Comparison of ENCODE assay signal across 11 mouse cellular contexts in genomic region chr19:54175766-54176165, GRCm38 (mm10).
A peak's percentile ranks its signal among the peaks of the same experiment; 100 is the strongest.
DNase-seq lines count a peak whose midpoint lies in the region; ATAC-seq and TF ChIP-seq lines count a peak whose summit lies in the region.
"Had no signal": no experiment of that assay in that cellular context is flagged by ENCODE, and none has a peak within 500 bp of the region (broad histone marks: within the 10 kb centered on the region; RNA-seq: fewer than 3 reads in every experiment).

No protein-coding gene starts in this region.

- peaks cover 11% of the 10 kb centered on the region for H3K4me1 ChIP-seq in hindbrain, embryonic 10.5 days (replicated peaks)
- 0 out of 2 replicates have a peak, but pooled peaks cover 5% of the 10 kb centered on the region for H3K4me1 ChIP-seq in hindbrain, embryonic 13.5 days (replicated peaks)
- H3K4me1 ChIP-seq in stomach, postnatal 0 days (replicated peaks; ENCODE audit: control insufficient read depth, insufficient read depth): no peaks in the 10 kb centered on the region

- no peak overlapping the region for H3K27ac ChIP-seq in hindbrain, embryonic 10.5 days
- no peak overlapping the region for H3K27ac ChIP-seq in hindbrain, embryonic 13.5 days
- H3K27ac ChIP-seq in stomach, postnatal 0 days (replicated peaks): no peak overlapping the region
- H3K27ac ChIP-seq: hindbrain, embryonic 15.5 days had no signal

- H3K9me3 ChIP-seq in hindbrain, embryonic 10.5 days: no peaks in the 10 kb centered on the region
- no peaks in the 10 kb centered on the region for H3K9me3 ChIP-seq in hindbrain, embryonic 13.5 days
- H3K9me3 ChIP-seq in stomach, postnatal 0 days (ENCODE audit: control insufficient read depth, low read length): no peaks in the 10 kb centered on the region
- H3K9me3 ChIP-seq: hindbrain, embryonic 15.5 days had no signal

- TF ChIP-seq EP300 in stomach, postnatal 0 days (optimal IDR thresholded peaks at IDR 0.05): no peak

- H3K36me3 ChIP-seq in hindbrain, embryonic 10.5 days: no peaks in the 10 kb centered on the region
- H3K36me3 ChIP-seq in hindbrain, embryonic 13.5 days: no peaks in the 10 kb centered on the region
- H3K36me3 ChIP-seq in stomach, postnatal 0 days (ENCODE audit: control insufficient read depth, insufficient read depth, low read length): no peaks in the 10 kb centered on the region
- H3K36me3 ChIP-seq: hindbrain, embryonic 15.5 days had no signal

- no peak overlapping the region for H3K4me3 ChIP-seq in hindbrain, embryonic 10.5 days
- no peak overlapping the region for H3K4me3 ChIP-seq in hindbrain, embryonic 13.5 days
- no peak overlapping the region for H3K4me3 ChIP-seq in stomach, postnatal 0 days (ENCODE audit: low read depth, low read length)
- H3K4me3 ChIP-seq: hindbrain, embryonic 15.5 days had no signal

- no peak for TF ChIP-seq CTCF in stomach, postnatal 0 days (IDR thresholded peaks at IDR 0.05; ENCODE audit: low read depth)

- peak; percentile 25 for DNase-seq in hindbrain, embryonic 10.5 days (ENCODE audit: low spot score)
- DNase-seq in thymus, postnatal 14 days: peak; percentile 5
- DNase-seq in thymus, adult 18-20 months: no peak
- DNase-seq in embryo, embryonic 10.5 days (ENCODE audit: low spot score): peak; percentile 66
- peak; percentile 52 for DNase-seq in stomach, postnatal 0 days (ENCODE audit: low spot score)
- DNase-seq in frontal cortex, postnatal 25 days (ENCODE audit: low spot score in 2 of 2): no peak
- DNase-seq in frontal cortex, postnatal 14 days (ENCODE audit: low spot score in 2 of 2): no peak
- DNase-seq: cerebellum, postnatal 25 days had no signal

- no peak for ATAC-seq in hindbrain, embryonic 13.5 days (ENCODE audit: low FRiP score)
- ATAC-seq in stomach, postnatal 0 days (ENCODE audit: low FRiP score, low TSS enrichment): no peak
- ATAC-seq: Patski had no signal

- H3K4me2 ChIP-seq in hindbrain, embryonic 13.5 days: no peak overlapping the region
- no peak overlapping the region for H3K4me2 ChIP-seq in stomach, postnatal 0 days (replicated peaks; ENCODE audit: low read depth)
- H3K4me2 ChIP-seq: hindbrain, embryonic 15.5 days had no signal

- 52% methylated on average over 7 of the region's 7 CpGs for WGBS in hindbrain, embryonic 10.5 days
- WGBS in hindbrain, embryonic 13.5 days: 55% methylated on average over 7 of the region's 7 CpGs
- WGBS in stomach, postnatal 0 days: 37% methylated on average over 7 of the region's 7 CpGs

- no peak overlapping the region for H3K9ac ChIP-seq in hindbrain, embryonic 13.5 days
- no peak overlapping the region for H3K9ac ChIP-seq in stomach, postnatal 0 days (ENCODE audit: low read length)
- H3K9ac ChIP-seq: hindbrain, embryonic 15.5 days had no signal

- no peaks in the 10 kb centered on the region for H3K27me3 ChIP-seq in hindbrain, embryonic 10.5 days (ENCODE audit: insufficient read depth, poor library complexity, severe bottlenecking)
- H3K27me3 ChIP-seq in hindbrain, embryonic 13.5 days: no peaks in the 10 kb centered on the region
- no peaks in the 10 kb centered on the region for H3K27me3 ChIP-seq in stomach, postnatal 0 days (ENCODE audit: control insufficient read depth, insufficient read depth, low read length)
- H3K27me3 ChIP-seq: hindbrain, embryonic 15.5 days had no signal

Comparison
In these comparisons a context has a peak if more than half of its experiments do, and no peak if none do; other contexts are left out.
1. DNase-seq: peak in hindbrain, embryonic 10.5 days (single experiment), thymus, postnatal 14 days (single experiment), embryo, embryonic 10.5 days (single experiment) and stomach, postnatal 0 days (single experiment); none in thymus, adult 18-20 months (0 of 2), frontal cortex, postnatal 25 days (0 of 2) and frontal cortex, postnatal 14 days (0 of 2).